13 mouse cellular contexts compared by ENCODE assay signal in the genomic region with DNA sequence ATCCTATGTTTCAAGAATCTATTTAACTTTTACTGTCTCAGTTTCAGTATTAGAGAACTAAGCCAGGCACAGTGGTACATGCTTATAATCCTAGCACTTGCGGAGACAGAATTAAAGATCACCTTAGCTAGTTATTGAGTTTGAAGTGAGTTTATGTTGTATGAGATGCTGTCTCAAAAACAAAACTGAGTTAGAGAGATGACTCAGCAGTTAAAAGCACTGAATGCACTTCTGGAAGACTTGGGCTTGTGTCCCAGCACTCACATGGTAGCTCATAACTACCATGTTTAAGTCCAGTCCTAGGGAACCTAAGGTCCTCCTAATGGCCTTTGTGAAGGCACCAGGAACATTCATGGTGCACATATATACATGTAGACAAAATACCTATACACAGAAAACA.
"Had no signal": no experiment of that assay in that cellular context is flagged by ENCODE, and none has a peak within 500 bp of the region (broad histone marks: within the 10 kb centered on the region; RNA-seq: fewer than 3 reads in every experiment).

No protein-coding gene starts in this region.

- ATAC-seq: lung, postnatal 0 days had no signal

- H3K9me3 ChIP-seq: kidney, embryonic 15.5 days; neural tube, embryonic 15.5 days had no signal

- H3K27ac ChIP-seq: kidney, embryonic 15.5 days; neural tube, embryonic 15.5 days had no signal

- H3K27me3 ChIP-seq: kidney, embryonic 15.5 days; neural tube, embryonic 15.5 days had no signal

- H3K9ac ChIP-seq: kidney, embryonic 15.5 days; neural tube, embryonic 15.5 days had no signal

- H3K4me2 ChIP-seq: kidney, embryonic 15.5 days; neural tube, embryonic 15.5 days had no signal

- H3K4me3 ChIP-seq: kidney, embryonic 15.5 days; myocyte; neural tube, embryonic 15.5 days had no signal

- DNase-seq: kidney, adult 2 months; kidney, postnatal 14 days; lung, adult 2 months; lung, postnatal 36 days; midbrain, embryonic 14.5 days; right cerebral cortex, adult 18-20 months; right cerebral cortex, postnatal 25 days; thymus, adult 18-20 months; thymus, postnatal 25 days had no signal

- H3K4me1 ChIP-seq: kidney, embryonic 15.5 days; neural tube, embryonic 15.5 days had no signal
